Mouse (Mus musculus) liver, postnatal 0 days (tissue): ENCODE data around the gene Ier2. TPM values are rescaled to one million over a fixed set of nuclear protein-coding genes. Genes with fewer than 3 reads are reported as not detected.

Experiments used
- ATAC-seq: fragments of 200-750 bp; cut with Nextera tagmentation; 2 replicates; pipeline ENCODE4 v1.8.0; 2017; ENCODE audit warnings: mild to moderate bottlenecking, moderate library complexity
- DNase-seq: peaks from one replicate; pipeline ENCODE4 v3.0.0-alpha.2; 2016
- H3K27ac ChIP-seq: fragments of 300-500 bp; sonication (generic); 2 replicates; pipeline ENCODE4 v1.5.1; 2014; ENCODE audit warnings: antibody characterized with exemption, moderate library complexity, mild to moderate bottlenecking, low read depth
- H3K27me3 ChIP-seq: fragments of 300-500 bp; sonication (generic); 2 replicates; pipeline ENCODE4 v1.6.1; 2014; ENCODE audit warnings: low read length, control low read depth, mixed read lengths; ENCODE audit not compliant: insufficient read depth
- H3K36me3 ChIP-seq: fragments of 300-500 bp; sonication (generic); replicated peaks from 2 replicates; pipeline ENCODE4 v1.6.1; 2014; ENCODE audit warnings: mild to moderate bottlenecking, control low read depth, low read length, moderate library complexity, mixed read lengths; ENCODE audit not compliant: insufficient read depth
- H3K4me1 ChIP-seq: fragments of 300-500 bp; sonication (generic); 2 replicates; pipeline ENCODE4 v1.6.1; 2014; ENCODE audit warnings: antibody characterized with exemption, mild to moderate bottlenecking, control low read depth; ENCODE audit not compliant: insufficient read depth
- H3K4me2 ChIP-seq: fragments of 300-500 bp; sonication (generic); 2 replicates; pipeline ENCODE4 v1.6.1; 2014; ENCODE audit warnings: low read depth, mild to moderate bottlenecking, low read length, moderate library complexity, mixed read lengths
- H3K4me3 ChIP-seq: fragments of 300-500 bp; sonication (generic); 2 replicates; pipeline ENCODE4 v1.5.1; 2014; ENCODE audit warnings: low read depth, low read length
- H3K9ac ChIP-seq: fragments of 300-500 bp; sonication (generic); replicated peaks from 2 replicates; pipeline ENCODE4 v1.6.1; 2014; ENCODE audit warnings: mild to moderate bottlenecking, moderate library complexity
- H3K9me3 ChIP-seq: fragments of 300-500 bp; sonication (generic); 2 replicates; pipeline ENCODE4 v1.6.1; 2016; ENCODE audit warnings: mild to moderate bottlenecking, control low read depth, low read length, mixed read lengths
- CTCF ChIP-seq: sonication (generic); IDR thresholded peaks from 2 replicates; pipeline ENCODE4 v1.5.1; 2016; ENCODE audit warnings: antibody characterized with exemption, low read depth
- EP300 ChIP-seq: IDR thresholded peaks from 2 replicates; pipeline ENCODE4 v1.6.1; 2016; ENCODE audit warnings: antibody characterized with exemption, low read depth, mild to moderate bottlenecking
- WGBS: fragments of 180-500 bp; shearing (Covaris S2); extraction: QIAGEN DNeasy Blood & Tissue Kit; methylation state at CpG from one replicate; pipeline ENCODE4 v1.1.7; 2014; ENCODE audit not compliant: insufficient replicate concordance; 5-methylcytosine and 5-hydroxymethylcytosine counted together
- polyA plus RNA-seq: library from polyadenylated mRNA; unstranded; fragments of >200 nt; fragmentation: Nextera tagmentation; extraction: Ambion mirVana; gene quantifications from 2 replicates; pipeline ENCODE4 v1.2.1, GENCODE M21; 2015

Ier2 gene
- polyA plus RNA-seq: 32.3 and 32.9 TPM in 2 replicates

- under 1% methylated on average over 27 of the region's 27 CpGs for WGBS
- Histone ChIP-seq H3K27ac (peak within 1 kb of the TSS; percentile 99), H3K4me2 (peak within 1 kb of the TSS; percentile 85), H3K4me1 (peaks cover 43% of the 10 kb centered on the region), H3K9ac (peak within 1 kb of the TSS; percentile 95), H3K36me3 (no peaks in the 10 kb centered on the region), H3K9me3 (no peaks in the 10 kb centered on the region), H3K4me3 (peak within 1 kb of the TSS; percentile 91), H3K27me3 (no peaks in the 10 kb centered on the region)
- TF ChIP-seq EP300 (peak; percentile 72), CTCF (no peak)
- ATAC-seq (peak; percentile 56), DNase-seq (peak; percentile 93)
Observed at GRCm38 (mm10) chr8:84662581-84663065, at the start of gene Ier2. Gene Ier2 (minus strand): TSS chr8:84662852.

GRCm38 (mm10) chr8:84711933-84712758 is 49.5 kb upstream of the Ier2 start:
- H3K4me3 ChIP-seq: no peak overlapping the region
- peak; percentile 14; the same call in 1 of the 2 replicates for ATAC-seq
- no peaks in the 10 kb centered on the region for H3K27me3 ChIP-seq
- no peaks in the 10 kb centered on the region for H3K9me3 ChIP-seq
- WGBS: 54% methylated on average over 10 of the region's 11 CpGs
- peak overlapping the region; percentile 40; the same call in 1 of the 2 replicates for H3K4me2 ChIP-seq
- no peaks in the 10 kb centered on the region for H3K36me3 ChIP-seq
- TF ChIP-seq EP300: no peak
- no peak for TF ChIP-seq CTCF
- DNase-seq: peak; percentile 44
- peak overlapping the region; percentile 70 for H3K27ac ChIP-seq
- H3K9ac ChIP-seq: peak overlapping the region; percentile 34; the same call in 1 of the 2 replicates
- H3K4me1 ChIP-seq: peaks cover 48% of the 10 kb centered on the region

- Histone ChIP-seq H3K36me3 (no peaks in the 10 kb centered on the region), H3K4me2 (no peak overlapping the region), H3K4me3 (no peak overlapping the region), H3K27me3 (no peaks in the 10 kb centered on the region), H3K4me1 (peaks cover 54% of the 10 kb centered on the region), H3K9ac (no peak overlapping the region), H3K27ac (no peak overlapping the region), H3K9me3 (no peaks in the 10 kb centered on the region)
- 70% methylated on average over 3 of the region's 3 CpGs for WGBS
- DNase-seq (no peak), ATAC-seq (no peak)
- TF ChIP-seq CTCF (no peak; the same call in 1 of the 2 replicates), EP300 (no peak)
Observed at GRCm38 (mm10) chr8:84711312-84711711, 48.7 kb upstream of the Ier2 start.

GRCm38 (mm10) chr8:84709931-84710330 is 47.3 kb upstream of the Ier2 start:
- ATAC-seq: no peak
- Histone ChIP-seq H3K4me3 (no peak overlapping the region), H3K4me2 (no peak overlapping the region), H3K9me3 (no peaks in the 10 kb centered on the region), H3K36me3 (no peaks in the 10 kb centered on the region), H3K27ac (no peak overlapping the region), H3K9ac (no peak overlapping the region), H3K27me3 (no peaks in the 10 kb centered on the region), H3K4me1 (peaks cover 62% of the 10 kb centered on the region)
- WGBS: 96% methylated on average over 1 of the region's 1 CpGs
- DNase-seq: no peak
- TF ChIP-seq EP300: no peak
- TF ChIP-seq CTCF: no peak

GRCm38 (mm10) chr8:84708774-84709475 is 46.3 kb upstream of the Ier2 start:
- Histone ChIP-seq H3K4me1 (peaks cover 71% of the 10 kb centered on the region), H3K27ac (no peak overlapping the region), H3K36me3 (peaks cover 5% of the 10 kb centered on the region), H3K4me3 (no peak overlapping the region), H3K9me3 (no peaks in the 10 kb centered on the region), H3K27me3 (no peaks in the 10 kb centered on the region), H3K4me2 (peak overlapping the region; percentile 84), H3K9ac (peak overlapping the region; percentile 19; the same call in 1 of the 2 replicates)
- WGBS: 21% methylated on average over 12 of the region's 12 CpGs
- ATAC-seq: peak; percentile 17
- peak; percentile 91 for DNase-seq
- TF ChIP-seq EP300 (peak; percentile 27; the same call in 1 of the 2 replicates), CTCF (peak; percentile 99)

- H3K4me3 ChIP-seq: peak overlapping the region; percentile 66
- peak overlapping the region; percentile 95 for H3K27ac ChIP-seq
- ATAC-seq (no peak), DNase-seq (no peak)
- H3K9ac ChIP-seq: peak overlapping the region; percentile 77
- no peaks in the 10 kb centered on the region for H3K9me3 ChIP-seq
- H3K4me2 ChIP-seq: peak overlapping the region; percentile 84
- peaks cover 70% of the 10 kb centered on the region for H3K4me1 ChIP-seq
- H3K36me3 ChIP-seq: peaks cover 13% of the 10 kb centered on the region
- TF ChIP-seq CTCF (no peak), EP300 (no peak)
- WGBS: 20% methylated on average over 15 of the region's 15 CpGs
- H3K27me3 ChIP-seq: no peaks in the 10 kb centered on the region
Observed at GRCm38 (mm10) chr8:84708071-84708541, 45.5 kb upstream of the Ier2 start.
